Mouse (Mus musculus) heart, adult 8-10 months (tissue): ENCODE measurements around the gene Anxa10. TPM values are rescaled to one million over a fixed set of nuclear protein-coding genes. Genes with fewer than 3 reads are reported as not detected.

Experiments used
- DNase-seq: peaks from one replicate; pipeline ENCODE4 v3.0.0; 2022; ENCODE audit warnings: low spot score
- total RNA-seq, 4 experiments: library from RNA; stranded (reverse); gene quantifications; 2 replicates each; pipeline ENCODE4 v1.2.4; 2022

The Anxa10 gene
- not detected for total RNA-seq

DNA sequence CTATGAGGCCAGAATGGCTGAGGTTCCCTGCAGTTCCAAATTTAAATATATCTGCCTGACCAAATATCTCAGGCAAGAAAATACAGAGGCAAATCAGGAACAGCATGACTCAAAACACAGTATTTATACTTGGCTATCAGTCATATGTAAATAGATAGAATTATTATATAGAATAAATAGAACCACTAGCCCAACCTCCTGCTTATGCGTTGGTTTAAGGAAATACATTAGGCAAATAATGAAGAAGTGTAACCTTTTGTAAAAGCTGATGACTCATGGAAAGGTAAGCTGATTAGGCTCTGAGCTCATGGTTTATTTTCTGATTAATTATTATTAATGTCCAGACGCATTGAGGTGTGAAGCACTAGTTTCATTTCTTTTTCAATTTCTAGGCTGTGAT is at the start of gene Anxa10:
TSS of gene Anxa10 (minus strand) at position 53 of the 400 bp plus-strand sequence.
- no peak for DNase-seq

DNA sequence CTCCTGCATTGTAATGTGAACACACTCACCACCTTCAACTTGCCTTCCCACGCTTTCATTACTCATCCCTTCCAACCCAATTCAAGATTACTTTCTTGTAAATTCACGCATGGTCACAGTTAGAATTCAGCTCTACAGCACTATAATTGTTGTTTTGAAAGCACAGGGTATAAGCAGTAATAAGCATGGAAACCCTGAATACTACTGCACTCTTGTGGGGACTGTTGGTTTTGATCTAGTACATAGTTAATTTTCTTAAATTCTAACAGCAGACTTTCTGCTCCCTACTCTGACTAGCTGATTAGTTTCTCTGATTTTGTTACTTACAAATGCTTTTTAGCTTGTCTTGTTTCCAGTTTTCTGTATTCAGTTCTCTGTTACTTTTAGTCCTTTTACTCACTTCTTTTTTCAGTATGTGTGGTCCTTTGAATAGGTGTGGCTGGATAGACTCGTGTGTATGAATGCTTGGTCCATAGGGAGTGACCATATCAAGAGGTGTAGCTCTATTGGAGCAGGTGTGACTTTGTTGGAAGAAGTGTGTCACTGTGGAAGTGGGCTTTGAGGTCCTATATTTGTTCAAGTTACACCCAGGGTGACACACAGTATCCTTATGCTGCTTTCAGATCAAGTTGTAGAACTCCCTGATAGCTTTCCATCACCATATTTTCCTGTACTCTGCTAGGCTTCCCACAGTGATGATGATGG is 9.9 kb upstream of the Anxa10 start:
- no peak for DNase-seq

DNA sequence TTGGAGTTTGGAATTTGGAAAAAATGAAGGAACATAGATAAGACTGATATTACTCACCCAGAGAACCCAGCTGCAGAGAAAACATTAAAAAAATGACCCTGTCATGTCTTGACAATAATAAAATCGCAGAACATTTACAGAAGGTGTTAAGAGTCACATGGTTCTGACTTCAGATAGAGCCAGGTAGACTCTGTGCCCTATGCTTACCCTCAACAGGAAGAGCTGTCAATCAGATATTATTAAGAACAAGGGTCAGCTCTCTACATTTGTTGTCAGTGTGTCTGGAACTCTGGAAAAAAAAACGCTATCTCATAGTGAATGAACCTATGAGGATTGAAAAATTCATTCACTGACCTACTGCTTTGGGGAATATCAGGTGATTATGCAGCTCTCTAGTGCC is 25.7 kb downstream of the Anxa10 start:
- DNase-seq: no peak

DNA sequence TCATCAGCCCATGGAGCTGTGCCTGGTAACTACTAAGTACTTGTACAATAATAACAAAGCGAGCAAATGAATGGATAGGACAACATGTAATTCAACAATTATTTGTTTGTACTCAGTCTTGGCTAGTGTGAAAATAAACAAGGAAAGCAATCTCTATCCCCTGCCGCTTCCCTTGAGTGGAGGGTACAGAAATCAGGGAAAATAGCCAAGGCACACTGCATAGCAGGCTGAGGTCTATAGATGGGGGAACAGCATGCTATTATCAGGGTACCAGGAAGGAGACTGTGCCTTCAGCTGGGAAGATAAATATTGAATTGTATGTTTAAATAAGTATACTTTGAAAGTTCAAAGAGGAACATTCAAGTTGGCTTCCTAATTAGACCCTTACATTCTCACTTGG is 41.1 kb downstream of the Anxa10 start:
- DNase-seq: no peak

DNA sequence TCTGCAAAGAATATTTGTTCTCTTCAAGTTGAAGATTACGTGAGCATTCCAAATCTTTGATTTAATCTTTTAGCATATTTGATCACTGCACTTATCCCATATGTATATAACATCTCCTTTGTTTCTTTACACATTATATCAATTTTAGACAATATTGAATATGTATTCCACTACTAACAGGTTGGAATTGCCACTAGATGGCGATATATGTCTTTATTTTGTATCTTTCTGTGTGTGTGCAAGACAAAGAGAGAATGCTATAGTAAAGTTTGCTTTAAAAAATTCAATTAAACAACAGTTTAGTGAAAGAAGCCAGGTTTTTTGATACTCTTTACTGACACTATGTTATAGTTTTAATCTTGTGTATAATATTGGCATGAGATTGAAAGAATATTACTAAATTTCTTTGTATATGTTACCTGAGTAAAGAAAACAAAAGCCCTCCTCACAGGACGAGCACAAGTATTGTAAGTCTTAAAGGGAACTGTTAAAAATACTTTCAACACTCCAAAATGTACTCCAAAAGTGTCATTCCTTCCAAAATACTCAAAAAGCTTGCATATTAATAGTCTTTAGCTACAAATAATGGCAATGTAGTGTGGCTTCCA is 42.7 kb downstream of the Anxa10 start:
- DNase-seq: peak; percentile 21

DNA sequence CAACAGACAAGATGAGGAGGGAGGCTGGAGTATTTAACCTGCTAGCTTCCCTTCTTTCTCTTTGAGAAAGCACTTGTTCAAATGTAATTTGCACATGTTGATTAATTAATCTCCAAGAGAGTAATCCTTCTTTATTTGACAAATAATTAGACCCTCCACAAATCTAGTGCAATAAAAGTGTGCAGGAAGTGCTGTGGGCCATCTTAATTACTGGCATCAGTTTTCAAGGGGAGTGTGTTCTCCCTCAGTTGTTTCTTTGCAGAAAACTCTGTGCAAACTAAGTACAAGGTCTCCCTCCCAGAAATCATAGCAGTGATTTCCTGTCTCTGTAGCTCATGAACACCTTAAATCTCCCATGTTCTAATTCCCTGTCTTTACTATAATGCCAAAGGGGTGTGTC is 54.6 kb downstream of the Anxa10 start:
- DNase-seq: no peak

DNA sequence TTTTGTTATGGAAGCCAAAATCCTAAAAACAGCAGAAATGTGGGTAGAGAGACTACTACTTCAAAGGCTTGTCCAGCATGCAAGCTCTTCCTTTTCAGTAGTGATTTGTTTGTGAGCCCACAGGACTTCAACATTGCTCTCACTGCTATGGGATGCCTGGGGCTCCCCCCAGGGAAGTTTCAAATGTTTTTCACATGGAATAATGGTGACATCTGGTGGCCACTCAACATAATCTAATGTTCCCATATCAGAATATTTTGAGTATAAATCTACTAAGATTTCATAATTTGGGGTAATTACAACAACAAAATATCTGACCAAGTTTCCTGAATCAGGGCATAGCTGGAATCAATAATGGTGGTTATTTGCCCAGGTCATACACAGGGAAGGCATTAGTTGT is 62.6 kb downstream of the Anxa10 start:
- DNase-seq: no peak

DNA sequence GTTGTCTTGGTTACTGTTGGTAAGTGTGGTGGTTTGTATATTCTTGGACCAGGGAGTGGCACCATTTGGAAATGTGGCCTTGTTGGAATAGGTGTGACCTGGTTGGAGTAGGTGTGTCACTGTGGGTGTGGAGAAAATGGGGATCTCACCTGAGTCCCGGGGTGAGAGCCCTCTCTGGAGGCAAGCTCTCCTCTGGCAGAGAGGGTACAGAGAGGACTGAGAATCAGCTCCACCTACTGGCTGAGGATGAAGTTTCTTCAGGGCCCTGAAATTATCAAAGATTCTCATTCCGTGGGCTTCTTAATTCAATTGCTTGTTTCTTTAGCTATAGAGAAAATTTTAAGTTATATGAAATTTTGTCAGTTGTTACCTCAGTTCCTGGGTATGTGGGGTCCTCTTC is 76.1 kb downstream of the Anxa10 start:
- DNase-seq: no peak

DNA sequence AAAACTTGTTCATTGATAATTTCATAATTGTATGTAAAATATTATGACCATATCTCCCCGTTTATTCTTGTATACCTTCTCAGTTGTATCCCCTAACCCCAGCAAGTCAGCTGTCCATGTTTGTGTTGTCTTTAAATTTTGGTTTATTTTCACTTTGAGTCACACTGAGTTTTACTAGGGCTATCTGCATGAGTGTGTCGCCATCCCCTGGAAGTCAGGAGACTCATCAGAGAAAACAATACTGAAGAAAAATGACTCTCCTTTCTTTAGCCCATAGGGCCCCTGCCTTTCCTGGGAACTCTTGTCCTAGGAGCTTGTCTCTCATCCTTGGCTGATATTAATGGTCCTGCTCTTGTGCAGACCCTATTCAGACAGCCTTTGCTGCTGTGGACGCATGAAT is 88.6 kb downstream of the Anxa10 start:
- no peak for DNase-seq

DNA sequence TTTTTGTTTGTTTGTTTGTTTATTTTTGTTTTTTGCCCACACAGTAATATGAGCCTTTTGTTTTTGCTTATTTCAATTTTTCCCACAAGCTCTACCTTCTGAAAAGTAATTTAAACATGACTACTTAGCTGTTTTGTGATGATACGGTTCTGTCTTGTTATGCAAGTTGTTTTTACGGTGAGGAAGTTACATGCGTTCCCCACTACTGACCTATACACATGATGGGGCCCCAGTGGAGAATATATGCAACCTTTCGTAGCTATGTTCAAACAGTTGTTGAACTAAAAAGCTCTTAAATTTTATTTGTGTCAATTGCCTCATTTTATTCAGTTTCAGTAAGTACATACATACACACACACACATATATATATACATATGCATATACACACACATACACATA is 108.4 kb downstream of the Anxa10 start:
- no peak for DNase-seq

DNA sequence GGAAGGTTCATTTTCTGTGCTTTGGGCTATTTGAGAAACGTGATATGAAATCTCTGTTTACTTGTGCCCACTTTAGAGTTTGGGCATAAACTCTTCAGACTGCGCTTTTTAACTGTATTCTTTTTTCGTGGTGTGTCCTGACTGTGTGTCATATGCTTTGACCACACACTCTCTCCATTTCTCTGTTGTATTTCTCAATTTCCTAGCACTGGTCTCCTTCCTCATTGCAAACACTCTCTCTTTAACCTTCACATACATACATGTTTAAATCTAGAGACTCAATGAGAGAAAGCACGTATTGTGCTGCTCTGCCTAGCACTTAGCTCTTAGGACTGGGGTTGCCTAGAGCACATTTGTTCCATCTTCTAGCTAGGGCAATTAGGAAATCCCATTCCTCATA is 108.8 kb downstream of the Anxa10 start:
- no peak for DNase-seq

Other genes with a start within 250 kb of the Anxa10 start
- gene Palld, start 220.5 kb downstream of the Anxa10 start, total RNA-seq: 100 to 1,000 TPM; 172 to 203 (median 189) TPM
- 1 to 10 TPM in 3 of 4 experiments, under 1 TPM in 1; 0.80 to 2.6 (median 1.9) TPM for gene Ddx60, start 195.1 kb downstream of the Anxa10 start, total RNA-seq